Mouse (Mus musculus) forelimb bud, embryonic 11.5 days (tissue): ENCODE data around the gene Htatip2.

Source experiments
- DNase-seq: peaks from one replicate; pipeline ENCODE4 v3.0.0-alpha.2; 2012; ENCODE audit warnings: low read depth, low spot score

Gene Htatip2

DNA sequence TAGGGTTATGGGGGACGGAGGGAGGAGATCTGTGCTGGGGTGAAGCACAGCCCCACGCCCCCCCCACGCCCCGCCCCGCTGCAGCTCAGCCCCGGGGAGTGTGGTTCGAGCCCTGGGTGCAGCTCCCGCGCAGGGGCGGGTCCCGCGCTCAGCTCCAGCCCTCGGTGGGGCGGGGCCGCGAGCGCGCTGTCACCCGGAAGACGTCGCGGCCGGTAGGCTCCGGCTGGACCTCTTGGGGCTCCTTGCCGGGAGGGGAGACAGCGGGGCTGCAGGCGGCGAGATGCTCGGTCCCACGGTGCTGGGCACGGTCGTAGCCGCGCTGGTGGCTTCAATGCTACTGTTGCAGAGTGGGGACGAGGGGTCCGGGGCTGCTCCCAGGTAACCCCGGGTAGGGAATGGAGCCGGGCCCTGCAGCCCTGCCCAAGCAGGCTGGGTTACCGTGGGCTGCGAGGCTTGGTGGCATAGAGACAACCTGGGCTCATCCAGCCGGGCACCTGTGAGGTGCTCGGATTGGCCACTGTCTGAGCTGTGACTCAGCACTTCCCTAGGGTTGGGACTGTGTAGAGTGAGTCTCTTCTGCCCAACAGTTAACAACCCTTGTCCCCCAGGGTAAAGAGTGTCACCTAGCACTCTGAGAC is at the start of gene Htatip2:
TSS of gene Htatip2 (plus strand) at position 182 of the 638 bp plus-strand sequence.
- DNase-seq = no peak

- DNase-seq = no peak
Measured at GRCm38 (mm10) chr7:49709381-49710021, 49.4 kb upstream of the Htatip2 start.

- no peak for DNase-seq
Measured at GRCm38 (mm10) chr7:49717942-49718733, 40.8 kb upstream of the Htatip2 start.

GRCm38 (mm10) chr7:49734342-49734741 is 24.6 kb upstream of the Htatip2 start:
- no peak for DNase-seq

GRCm38 (mm10) chr7:49739448-49739847 is 19.5 kb upstream of the Htatip2 start:
- no peak for DNase-seq

GRCm38 (mm10) chr7:49741474-49741873 is 17.4 kb upstream of the Htatip2 start:
- DNase-seq = no peak

GRCm38 (mm10) chr7:49741923-49742322 is 17.0 kb upstream of the Htatip2 start:
- no peak for DNase-seq

- peak; percentile 50 for DNase-seq
Measured at GRCm38 (mm10) chr7:49751148-49751547, 7.8 kb upstream of the Htatip2 start.

DNA sequence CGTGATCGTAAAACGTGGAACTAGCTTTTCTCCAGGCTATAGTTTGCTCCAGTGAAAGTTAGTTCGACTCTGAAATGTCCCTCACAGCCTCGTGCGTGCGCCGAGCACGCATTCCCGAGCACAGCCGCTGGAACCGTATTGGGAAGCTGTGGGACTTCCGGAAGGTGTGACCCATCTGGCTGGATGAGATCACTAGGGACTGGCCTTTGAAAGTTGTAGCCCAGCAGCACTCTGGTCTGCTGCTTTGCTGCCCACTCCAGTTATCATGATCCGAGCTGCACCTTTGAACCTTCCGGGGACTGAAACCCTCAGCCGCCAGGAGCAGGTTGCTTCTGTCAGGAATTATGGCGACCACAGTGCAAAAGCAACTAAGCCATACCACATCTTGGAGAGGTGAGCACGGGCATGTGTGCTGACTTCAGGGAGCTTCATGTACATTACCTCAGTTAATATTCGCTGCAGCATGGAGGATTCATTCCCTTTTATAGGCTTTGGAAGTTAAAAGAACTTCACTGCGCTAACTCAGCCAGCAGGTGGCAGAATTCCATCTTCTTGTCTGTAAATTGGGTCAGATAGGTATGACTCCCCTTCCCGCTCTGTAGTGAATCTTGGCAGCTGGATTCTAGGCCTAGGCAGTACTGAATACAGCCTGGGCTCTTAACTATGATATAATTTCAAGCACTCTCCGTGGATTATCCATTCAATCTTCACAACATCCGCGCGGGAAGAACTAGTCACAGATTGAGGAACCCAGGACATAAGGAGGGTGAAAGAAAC is 6.0 kb upstream of the Htatip2 start:
- peak; percentile 62 for DNase-seq

DNA sequence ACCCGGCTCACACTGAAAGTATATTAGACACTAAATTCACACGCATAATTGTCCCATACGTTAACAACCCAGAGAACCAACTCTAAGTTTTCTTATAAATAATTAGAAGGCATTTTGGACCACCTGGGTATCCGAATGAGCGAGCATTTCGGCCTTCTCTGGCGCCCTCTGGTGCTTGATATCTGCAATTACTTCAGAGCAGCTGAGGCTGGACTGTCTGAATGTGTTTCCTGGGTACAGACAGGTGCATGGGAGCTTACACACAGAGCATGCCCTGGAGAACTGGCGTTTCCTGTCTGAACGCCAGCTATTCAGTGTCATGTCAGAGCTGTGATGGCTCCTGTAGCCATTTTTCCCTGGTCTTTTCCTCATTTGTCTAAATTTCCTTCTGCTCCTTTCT is 4.1 kb upstream of the Htatip2 start:
- peak; percentile 51 for DNase-seq

DNA sequence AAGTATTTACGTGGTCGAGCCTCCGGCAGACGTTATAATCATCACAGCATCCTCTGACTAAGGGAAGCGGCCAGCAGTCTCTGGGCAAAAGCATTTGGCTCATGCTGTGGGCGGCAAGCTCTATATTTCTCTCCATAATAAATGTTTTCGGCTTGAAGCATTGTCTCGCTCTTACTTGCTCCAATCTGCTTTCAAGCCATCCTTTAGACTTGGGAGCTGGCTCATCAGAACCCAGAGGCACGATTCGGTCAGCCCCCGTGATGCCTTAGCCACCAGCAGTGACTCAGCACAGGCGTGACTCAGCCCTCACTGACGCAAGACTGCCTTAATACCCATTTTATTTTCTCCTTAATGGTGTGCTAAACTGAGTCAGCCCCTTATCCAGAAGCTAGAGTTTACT is 3.7 kb downstream of the Htatip2 start:
- DNase-seq = no peak

DNA sequence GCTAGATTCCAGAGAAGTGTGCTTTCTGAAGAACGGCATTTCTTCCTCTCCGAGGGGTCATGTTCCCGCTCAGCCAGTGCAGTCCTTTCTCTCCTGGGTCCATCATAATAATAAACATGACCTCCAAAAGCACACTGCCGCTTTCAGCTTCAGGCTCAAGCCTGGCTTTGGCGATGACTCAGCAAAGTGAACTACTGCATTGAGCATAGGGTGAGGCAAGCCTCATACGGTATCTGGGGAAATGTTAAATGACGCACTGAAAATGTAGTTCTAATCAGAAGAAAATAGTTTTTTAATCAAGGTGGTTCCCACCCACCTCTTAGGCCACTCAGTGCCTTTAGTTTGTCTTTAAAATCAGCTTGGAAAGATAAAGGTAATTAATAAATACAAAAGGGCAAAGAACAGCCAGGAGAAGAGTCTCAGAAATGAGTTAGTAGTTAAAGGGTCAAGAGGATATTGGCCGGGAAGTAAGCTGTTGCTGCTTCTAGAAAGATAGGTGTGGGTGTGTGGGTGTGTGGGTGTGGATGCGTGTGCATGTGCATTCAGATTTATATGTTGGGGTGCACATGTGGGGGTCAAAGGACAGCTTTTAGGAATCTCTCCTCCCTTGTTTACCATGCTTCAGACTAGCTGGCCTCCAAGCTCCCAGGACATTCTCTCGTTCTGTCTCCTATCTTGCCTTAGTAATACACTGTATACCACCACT is 5.2 kb downstream of the Htatip2 start:
- no peak for DNase-seq

- no peak for DNase-seq
Measured at GRCm38 (mm10) chr7:49766166-49766565, 7.3 kb downstream of the Htatip2 start.

DNA sequence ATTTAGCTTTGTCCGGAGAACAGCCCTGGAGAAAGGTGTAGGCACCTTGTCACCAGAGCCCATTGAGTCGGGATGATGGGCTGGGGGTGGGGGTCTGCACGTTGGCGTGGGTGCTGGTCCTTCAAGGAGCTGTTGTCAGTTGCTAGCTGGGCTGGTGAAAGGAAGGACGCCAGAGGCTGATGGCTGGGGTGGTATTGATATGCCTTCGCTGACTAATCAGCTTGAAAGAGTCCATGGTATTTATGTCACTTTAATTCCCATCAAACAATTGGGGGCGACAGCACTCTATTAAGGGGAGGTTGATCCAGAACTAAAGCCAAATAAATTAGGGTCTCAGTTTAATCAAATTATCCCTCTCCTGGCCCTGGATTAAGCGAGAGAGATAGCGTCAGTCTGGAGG is 9.6 kb downstream of the Htatip2 start:
- DNase-seq = no peak

- DNase-seq = no peak
Measured at GRCm38 (mm10) chr7:49774396-49774795, 15.5 kb downstream of the Htatip2 start.

DNA sequence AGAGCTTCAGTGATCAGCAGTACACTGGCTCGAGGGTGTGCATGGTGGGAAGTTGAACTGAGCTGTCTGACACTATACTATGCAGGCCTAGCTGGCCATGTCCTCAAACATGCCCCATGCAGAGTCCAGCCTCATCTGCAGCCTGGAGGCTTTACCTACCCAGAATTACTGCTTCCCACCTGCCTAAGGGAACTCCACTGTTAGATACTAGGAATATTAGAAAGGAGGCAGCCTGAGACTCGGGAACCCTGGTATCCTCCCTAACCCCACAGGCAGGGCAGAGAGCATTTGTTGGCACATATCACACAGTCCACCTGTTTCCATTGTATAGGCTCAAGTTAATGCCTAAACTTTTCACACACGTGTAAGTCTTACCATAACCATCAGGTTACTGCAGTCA is 18.7 kb downstream of the Htatip2 start:
- DNase-seq = no peak

GRCm38 (mm10) chr7:49778114-49778901 is 19.4 kb downstream of the Htatip2 start, which contains the start of gene Prmt3:
Prmt3 (plus strand) TSS chr7:49778346.
- peak; percentile 97 for DNase-seq

DNA sequence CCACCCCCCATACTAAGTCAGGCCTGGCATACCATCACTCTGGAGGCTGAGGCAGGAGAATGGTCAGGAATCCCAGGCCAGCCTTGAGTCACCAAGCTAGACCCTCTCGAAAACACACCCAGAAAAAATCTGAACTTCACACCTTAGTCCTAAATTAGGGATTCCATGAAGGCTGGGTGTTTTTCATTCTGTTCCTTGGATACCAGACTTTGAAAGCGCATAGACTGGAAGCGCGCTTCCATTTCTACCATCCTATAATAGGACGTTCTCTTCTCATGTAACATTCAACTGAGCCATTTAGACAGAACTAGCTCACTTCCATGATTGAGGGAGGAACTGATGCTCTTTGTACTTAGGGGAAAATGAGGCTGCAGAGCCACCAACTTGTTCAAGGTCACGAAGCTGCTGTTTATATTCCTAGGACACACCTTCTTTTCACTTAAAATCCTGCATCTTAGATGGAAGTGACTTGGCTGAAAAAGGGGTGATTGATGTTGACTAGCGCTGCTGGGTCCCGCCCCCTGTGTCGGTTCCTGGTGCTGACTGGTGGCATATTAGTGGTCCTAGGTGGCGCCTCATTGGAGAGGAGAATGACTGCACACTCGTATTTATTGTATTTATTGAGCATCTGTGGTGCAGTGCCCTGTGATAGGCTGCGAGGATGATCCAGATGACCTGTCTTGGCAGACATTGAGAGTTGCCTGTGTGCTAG is 20.1 kb downstream of the Htatip2 start:
- DNase-seq = no peak

GRCm38 (mm10) chr7:49783017-49783416 is 24.1 kb downstream of the Htatip2 start:
- DNase-seq = no peak

GRCm38 (mm10) chr7:49785141-49785540 is 26.2 kb downstream of the Htatip2 start:
- no peak for DNase-seq
